Mouse (Mus musculus) layer of hippocampus, adult 11-12 months (tissue): ENCODE measurements at regions not wholly inside any gene's neighbourhood (a gene's known extent, or its start where the extent isn't known, plus 50 kb on each side); places are given as distances from the start of the nearest gene placed in this dataset.

Experiments used
- DNase-seq: peaks from one replicate; pipeline ENCODE4 v3.0.0; 2022; ENCODE audit warnings: low spot score

- no peak for DNase-seq
Measured at GRCm38 (mm10) chr2:11416122-11416521, 137.8 kb downstream of the Pfkfb3 start.

- DNase-seq: no peak
Measured at GRCm38 (mm10) chr2:11412521-11412920, 141.4 kb downstream of the Pfkfb3 start.

GRCm38 (mm10) chr2:11408497-11408896, 145.4 kb downstream of the Pfkfb3 start:
- no peak for DNase-seq

- DNase-seq: no peak
Measured at GRCm38 (mm10) chr2:11406103-11406615, 147.7 kb downstream of the Pfkfb3 start.

GRCm38 (mm10) chr2:11402218-11402848, 151.5 kb downstream of the Pfkfb3 start:
- no peak for DNase-seq

GRCm38 (mm10) chr2:11399411-11399810, 154.5 kb downstream of the Pfkfb3 start:
- DNase-seq: no peak

GRCm38 (mm10) chr2:11398949-11399348, 154.9 kb downstream of the Pfkfb3 start:
- DNase-seq: no peak

- peak; percentile 5 for DNase-seq
Measured at GRCm38 (mm10) chr2:11398391-11398790, 155.5 kb downstream of the Pfkfb3 start.

GRCm38 (mm10) chr2:11396835-11397234, 157.0 kb downstream of the Pfkfb3 start:
- DNase-seq: no peak

GRCm38 (mm10) chr2:11394675-11395349, 159.1 kb downstream of the Pfkfb3 start:
- no peak for DNase-seq

GRCm38 (mm10) chr2:11391725-11392124, 162.2 kb downstream of the Pfkfb3 start:
- peak; percentile 30 for DNase-seq

GRCm38 (mm10) chr2:11390667-11391334, 163.1 kb downstream of the Pfkfb3 start:
- no peak for DNase-seq

- DNase-seq: no peak
Measured at GRCm38 (mm10) chr2:11387623-11388022, 166.3 kb downstream of the Pfkfb3 start.

- no peak for DNase-seq
Measured at GRCm38 (mm10) chr2:11383815-11384214, 170.1 kb downstream of the Pfkfb3 start.

- DNase-seq: no peak
Measured at GRCm38 (mm10) chr2:11377213-11377612, 176.7 kb downstream of the Pfkfb3 start.

GRCm38 (mm10) chr2:11375726-11376454, 178.0 kb downstream of the Pfkfb3 start:
- no peak for DNase-seq

- peak; percentile 12 for DNase-seq
Measured at GRCm38 (mm10) chr2:11375092-11375491, 178.8 kb downstream of the Pfkfb3 start.

- DNase-seq: no peak
Measured at GRCm38 (mm10) chr2:11370273-11370672, 183.6 kb downstream of the Pfkfb3 start.

GRCm38 (mm10) chr2:11367319-11367718, 186.6 kb downstream of the Pfkfb3 start:
- no peak for DNase-seq

GRCm38 (mm10) chr2:11365815-11366214, 188.1 kb downstream of the Pfkfb3 start:
- DNase-seq: no peak

- DNase-seq: no peak
Measured at GRCm38 (mm10) chr2:11365371-11365770, 188.5 kb downstream of the Pfkfb3 start.

GRCm38 (mm10) chr2:11364111-11364510, 189.8 kb downstream of the Pfkfb3 start:
- no peak for DNase-seq
